Mouse (Mus musculus): ENCODE data around the gene Fyb.

Fyb gene

DNA sequence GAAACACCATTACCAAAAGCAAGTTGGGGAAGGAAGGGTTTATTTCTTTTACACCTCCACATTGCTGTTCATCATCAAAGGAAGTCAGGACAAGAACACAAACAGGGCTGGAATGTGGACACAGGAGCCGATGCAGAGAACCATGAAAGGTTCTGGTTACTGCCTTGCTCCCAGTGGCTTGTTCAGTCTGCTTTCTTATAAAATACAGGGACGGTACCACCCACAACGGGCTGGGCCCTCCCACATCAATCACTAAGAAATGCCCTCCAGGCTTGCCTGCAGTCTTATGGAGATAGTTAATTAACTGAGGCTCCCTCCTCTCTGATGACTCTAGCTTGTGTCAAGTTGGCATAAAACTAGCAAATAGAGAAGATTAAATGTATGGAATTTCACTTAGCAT lies 139.3 kb downstream of the Fyb start:
- DNase-seq (ENCODE audit: low spot score): no peak

DNA sequence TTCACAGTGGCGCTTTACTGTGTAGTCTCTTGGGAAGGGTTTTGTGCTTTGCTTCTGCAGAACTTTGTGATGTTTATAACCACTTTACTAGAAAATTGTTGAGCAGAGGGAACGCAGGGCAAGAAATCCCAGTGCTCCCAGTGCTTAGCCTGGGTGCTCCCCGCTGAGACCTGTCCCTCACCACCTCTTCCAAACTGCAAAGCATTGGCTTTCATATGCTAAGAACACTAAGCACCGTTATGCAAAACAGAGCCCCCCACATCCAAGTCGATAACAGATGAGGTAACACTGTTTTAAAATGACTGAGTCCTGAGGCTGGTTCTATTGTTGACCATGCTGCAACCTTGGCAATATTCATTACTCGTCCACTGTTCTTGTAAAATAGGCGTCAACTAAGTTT lies 141.3 kb downstream of the Fyb start:
- no peak for DNase-seq (ENCODE audit: low spot score)

DNA sequence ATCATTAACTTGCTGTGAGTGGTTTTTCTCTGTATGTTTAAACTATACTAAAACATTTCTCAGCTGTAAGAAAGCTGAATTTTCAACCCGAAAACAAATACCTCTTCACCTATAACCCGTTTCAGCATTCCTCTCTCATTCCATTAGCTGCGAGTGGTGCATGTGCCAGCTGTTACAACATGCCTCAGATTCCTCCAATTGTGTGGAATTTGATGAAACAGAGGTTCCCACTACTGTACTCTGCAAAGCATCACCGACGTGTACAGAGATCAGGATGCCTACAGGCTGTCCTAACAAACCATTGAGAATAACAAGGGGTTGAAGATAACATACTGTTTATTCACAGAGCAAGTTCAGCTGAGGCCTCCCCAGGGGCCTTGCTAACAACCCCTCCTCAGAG lies 143.4 kb downstream of the Fyb start:
- DNase-seq (ENCODE audit: low spot score): peak; percentile 21

DNA sequence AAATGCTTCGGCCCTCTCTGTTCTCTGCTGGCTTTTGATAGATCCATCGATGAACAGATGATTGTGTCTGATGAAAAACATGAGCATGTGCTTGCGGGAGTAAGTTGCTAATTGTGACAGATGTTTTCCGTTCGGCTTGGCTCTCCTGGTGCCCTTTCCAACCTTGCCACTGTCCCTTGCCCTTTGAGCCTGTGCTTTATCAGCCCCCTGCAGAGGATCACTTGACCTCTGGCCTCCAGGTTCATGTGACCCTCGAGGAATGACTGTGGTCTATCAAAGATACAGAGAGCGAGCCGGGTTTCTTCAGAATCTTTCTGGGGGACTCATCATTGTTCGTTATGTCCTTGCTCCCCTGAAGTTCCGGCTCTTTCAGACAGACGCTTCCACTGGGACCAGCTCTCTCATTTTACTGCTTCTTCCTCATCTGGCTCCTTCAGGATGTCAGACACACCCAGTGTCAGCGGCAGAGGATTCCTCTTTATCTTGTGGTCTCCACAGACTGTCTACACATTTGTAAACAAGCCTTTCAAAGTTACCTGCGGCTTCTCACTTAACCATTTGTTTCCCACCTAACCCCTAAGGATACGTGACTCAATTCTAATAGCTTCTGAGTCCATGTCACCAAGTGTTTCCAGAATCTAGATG lies 146.3 kb downstream of the Fyb start:
- peak; percentile 54 for DNase-seq (ENCODE audit: low spot score)

DNA sequence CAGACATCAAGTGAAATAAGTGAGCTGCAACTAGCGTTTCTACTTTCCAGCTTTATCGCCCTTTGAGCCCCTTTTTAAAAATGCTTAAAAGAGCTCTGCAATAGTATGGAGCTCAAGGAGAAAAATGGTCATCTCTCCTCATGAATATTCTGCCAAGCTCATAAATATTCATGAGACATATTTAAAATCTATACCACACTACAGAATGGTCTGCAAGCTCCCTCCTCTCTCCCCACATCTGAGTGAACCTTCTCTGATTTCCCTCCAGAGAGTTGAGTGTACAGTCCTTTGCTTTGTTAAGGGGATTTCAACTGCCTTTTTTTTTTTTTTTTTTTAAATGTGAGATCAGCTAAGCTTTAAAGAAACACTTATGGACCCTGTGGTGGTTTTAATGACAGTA lies 155.8 kb downstream of the Fyb start:
- DNase-seq (ENCODE audit: low spot score): no peak

DNA sequence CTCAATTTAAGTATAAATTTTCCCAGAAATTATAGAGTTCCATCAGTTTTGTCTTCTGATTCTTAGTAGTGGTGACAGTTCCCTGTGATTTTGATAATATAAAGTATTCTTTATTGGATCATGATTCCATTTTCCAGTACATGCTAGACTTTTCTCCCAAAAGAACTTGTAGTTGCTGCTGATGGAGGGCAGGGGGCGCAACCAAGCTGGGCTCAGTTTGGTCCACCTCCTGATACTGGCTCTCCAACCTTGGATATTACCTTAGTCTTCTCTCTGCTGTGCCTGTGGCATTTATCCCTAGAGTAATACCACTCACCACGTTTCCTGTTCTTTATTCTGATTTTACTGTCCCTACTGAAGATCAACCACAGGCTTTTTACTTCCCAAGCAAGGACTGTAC lies 179.5 kb downstream of the Fyb start:
- DNase-seq (ENCODE audit: low spot score): no peak

DNA sequence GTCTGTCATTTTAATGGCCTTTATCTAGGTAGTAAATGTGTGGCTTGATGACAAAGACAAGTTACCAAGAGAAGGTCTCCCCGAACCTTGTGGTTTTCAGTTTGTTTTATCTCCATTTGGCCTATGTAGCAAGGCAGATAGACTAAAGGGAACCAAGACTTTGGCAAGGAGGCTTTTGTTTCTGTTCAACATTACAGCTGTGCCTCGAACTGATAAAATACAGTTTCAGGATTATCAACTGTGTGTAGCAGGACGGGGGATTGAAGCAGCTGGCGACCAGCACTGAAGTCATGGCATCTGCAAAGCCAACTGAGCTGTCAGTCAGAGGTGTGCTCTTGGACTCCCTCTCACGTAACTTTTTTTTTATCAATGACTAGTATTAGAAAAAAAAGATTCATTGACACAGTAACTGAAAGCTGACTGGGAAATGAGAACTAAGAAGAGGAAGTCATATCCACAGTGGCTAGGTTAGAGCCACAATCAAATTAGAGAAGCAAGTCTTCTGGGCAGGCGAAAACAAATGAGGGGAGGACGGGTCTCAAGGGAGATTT lies 182.8 kb downstream of the Fyb start:
- no peak for DNase-seq (ENCODE audit: low spot score)

DNA sequence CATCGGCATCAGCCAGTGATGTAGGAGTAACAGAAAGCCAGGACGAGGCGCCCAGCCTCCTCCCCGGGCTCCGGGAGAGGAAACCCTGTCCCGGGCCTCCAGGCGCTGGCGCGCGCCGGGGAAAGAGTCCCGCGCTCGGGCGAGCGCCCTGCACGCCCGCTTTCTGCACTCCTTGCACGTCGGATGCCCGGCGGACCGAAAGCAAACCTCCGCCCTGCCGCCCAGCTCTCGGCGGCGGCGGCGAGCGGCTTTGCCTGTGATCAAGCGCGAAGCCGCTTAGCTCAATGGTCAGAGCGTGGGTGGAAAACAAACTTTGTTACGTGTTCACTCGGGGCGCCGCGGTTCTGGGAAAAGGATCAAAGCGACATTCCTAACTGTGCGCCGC lies 184.9 kb downstream of the Fyb start:
- peak; percentile 81 for DNase-seq (ENCODE audit: low spot score)

DNA sequence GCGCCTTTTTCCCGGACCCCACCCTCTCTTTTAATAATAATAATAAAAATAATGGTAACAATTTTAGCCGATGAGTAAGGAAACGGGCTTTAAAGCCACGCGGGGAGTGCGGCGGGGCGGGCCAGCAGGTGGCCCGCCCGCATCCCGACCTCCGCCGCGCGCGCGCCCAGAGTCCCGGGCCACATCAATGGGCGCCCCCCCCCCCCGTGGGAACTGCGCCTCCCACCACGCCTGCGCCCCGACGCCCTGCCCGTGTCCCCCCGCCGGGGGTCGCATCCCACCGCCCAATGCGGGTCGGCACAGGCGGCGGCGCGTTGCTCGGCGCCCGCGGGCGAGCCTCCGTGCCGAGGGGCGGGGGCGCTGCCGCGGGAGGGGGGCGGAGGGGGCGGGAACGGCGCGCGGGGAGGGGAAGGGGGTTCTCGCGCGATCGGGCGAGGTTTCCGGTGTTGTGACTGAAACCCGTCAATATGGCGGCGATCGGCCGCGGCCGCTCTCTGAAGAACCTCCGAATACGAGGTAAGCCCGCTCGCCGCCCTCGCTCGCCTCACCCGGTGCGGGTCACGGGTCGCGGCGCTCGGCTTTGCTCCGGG lies 185.4 kb downstream of the Fyb start, which contains the start of gene Rictor:
Rictor (plus strand) TSS at position 444 of the 590 bp plus-strand sequence.
- peak; percentile 86 for DNase-seq (ENCODE audit: low spot score)

DNA sequence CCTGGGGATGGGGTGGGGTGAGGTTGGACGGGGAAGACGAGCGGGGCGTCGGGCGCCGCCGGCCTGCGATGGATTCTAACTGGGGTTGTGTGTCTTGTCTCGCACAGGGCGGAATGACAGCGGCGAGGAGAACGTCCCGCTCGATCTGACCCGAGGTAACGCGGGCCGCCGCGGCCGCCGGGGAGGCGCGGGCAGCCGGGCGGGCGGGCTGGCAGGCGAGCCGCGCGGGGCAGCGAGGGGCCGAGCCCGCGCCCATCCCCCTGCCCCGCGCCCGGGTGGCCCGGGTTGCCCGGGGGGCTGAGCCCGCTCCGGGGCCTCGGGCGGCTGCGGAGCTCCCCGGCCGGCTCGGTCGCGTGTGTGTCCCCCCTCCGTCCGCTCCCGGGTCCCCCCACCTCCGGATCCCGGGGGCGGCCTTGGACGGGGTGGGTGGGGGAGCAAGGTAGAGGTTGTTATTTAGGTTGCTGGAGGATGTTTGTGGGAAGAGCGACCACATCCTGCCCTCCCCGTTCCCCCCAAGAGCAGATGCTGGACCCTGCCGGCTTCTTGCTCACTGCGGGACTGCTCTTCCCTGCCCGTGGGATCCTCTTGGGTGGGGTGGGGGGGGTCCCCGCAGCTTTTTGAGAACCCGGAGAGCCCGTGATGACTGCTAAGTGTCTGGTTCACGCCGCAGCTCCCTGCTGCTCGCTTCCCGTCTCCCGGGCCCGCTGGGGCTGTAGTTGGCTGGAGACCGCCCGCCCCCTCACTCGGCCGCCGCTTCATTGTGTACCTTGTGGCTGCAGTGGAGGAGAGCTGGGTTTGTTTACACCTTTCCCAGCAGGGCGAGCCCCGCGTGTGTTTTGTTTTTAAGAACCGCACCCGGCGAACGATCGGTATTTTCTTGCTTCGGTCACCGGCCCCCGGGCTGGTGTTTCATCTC lies 186.1 kb downstream of the Fyb start:
- peak; percentile 53 for DNase-seq (ENCODE audit: low spot score)

DNA sequence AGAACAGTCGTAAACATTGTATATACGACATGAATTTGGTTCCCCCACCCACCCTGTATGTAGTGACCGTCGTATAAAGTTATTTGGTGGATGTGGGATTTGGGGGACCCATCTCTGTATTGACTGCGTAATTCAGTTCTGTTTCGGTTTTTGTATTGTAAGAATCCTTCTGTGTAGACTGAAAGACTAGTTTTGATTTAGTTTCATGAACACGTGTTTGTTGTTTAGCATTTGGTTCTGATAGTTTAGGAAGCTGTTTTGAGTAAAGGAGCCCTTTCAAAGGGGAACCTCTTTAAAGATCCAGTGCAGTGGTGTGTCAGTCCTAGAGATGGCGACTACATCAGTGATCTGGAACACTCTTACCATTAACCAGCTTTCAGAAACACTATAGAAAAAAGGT lies 187.0 kb downstream of the Fyb start:
- no peak for DNase-seq (ENCODE audit: low spot score)

DNA sequence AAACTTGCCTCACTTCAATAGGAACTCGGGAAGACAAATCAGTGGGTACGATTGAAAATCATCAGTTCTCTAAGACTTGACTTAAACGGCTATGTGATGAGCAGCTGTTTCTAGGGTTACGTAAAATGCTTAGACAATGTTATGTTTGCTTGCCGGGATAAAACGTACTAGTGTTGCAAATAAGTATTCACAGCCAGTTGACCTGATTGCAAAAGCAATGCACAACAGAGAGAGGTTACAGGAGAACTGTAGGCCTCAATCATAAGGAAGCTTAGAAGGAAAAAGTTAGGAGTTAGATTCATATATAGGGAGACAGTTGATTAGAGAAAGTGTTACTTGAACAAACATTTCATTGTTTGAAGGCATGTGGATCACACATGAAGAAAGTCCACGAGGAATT lies 187.7 kb downstream of the Fyb start:
- no peak for DNase-seq (ENCODE audit: low spot score)

DNA sequence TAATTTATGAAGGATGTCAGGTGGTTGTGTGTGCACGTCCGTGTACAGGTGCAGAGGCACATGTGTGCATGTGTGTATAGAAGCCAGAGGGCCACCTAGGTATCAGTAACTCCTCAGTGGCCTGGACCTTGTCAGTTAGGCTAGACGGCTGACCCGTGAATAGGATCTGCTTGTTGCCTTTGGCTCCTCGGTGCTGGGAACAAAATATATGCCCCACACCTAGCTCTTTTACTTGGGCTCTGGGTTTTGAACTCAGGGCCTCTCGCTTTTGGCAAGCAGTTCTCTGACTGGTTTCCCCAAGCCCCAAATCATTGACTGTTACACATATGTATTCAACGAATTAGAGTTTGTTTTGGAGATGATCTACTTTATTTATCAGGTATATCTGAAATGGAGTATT lies 188.6 kb downstream of the Fyb start:
- DNase-seq (ENCODE audit: low spot score): no peak

All from embryo, embryonic 10.5 days (tissue).